ENCODE assay signal across 13 mouse cellular contexts in genomic region chr7:80837736-80838135, GRCm38 (mm10). TPM values are rescaled to one million over a fixed set of nuclear protein-coding genes. Genes with fewer than 3 reads are reported as not detected.
DNase-seq lines count a peak whose midpoint lies in the region; ATAC-seq and TF ChIP-seq lines count a peak whose summit lies in the region.
"Had no signal": no experiment of that assay in that cellular context is flagged by ENCODE, and none has a peak within 500 bp of the region (broad histone marks: within the 10 kb centered on the region; RNA-seq: fewer than 3 reads in every experiment).

No protein-coding gene starts in this region.

- CTCF ChIA-PET in Patski (lab: Charles Lee) = interaction anchor here (1.5 kb wide), 1 partner anchor 107 kb away, joined by 6 read pairs; no protein-coding TSS in a partner anchor

- no peaks in the 10 kb centered on the region for H3K27me3 ChIP-seq in lung, embryonic 14.5 days (ENCODE audit: insufficient read depth, low read length)
- no peaks in the 10 kb centered on the region for H3K27me3 ChIP-seq in Patski
- H3K27me3 ChIP-seq: embryonic facial prominence, embryonic 12.5 days had no signal

- no peak overlapping the region for H3K9ac ChIP-seq in lung, embryonic 14.5 days
- H3K9ac ChIP-seq: embryonic facial prominence, embryonic 12.5 days had no signal

- no peak for TF ChIP-seq POLR2A in lung, adult 2 months (IDR thresholded peaks at IDR 0.05; ENCODE audit: borderline replicate concordance, extremely low read depth, low read depth, low read length)
- TF ChIP-seq POLR2A in embryonic fibroblast, embryonic 13.5 days (IDR thresholded peaks at IDR 0.05; ENCODE audit: low read depth, low read length) = no peak

- TF ChIP-seq CTCF in lung, embryonic 14.5 days (IDR thresholded peaks at IDR 0.05; ENCODE audit: low read depth) = no peak
- TF ChIP-seq CTCF in lung, adult 2 months (IDR thresholded peaks at IDR 0.05; ENCODE audit: insufficient read depth, low read length) = no peak
- no peak for TF ChIP-seq CTCF in Patski (IDR thresholded peaks at IDR 0.05)
- no peak for TF ChIP-seq CTCF in embryonic fibroblast, embryonic 13.5 days (IDR thresholded peaks at IDR 0.05; ENCODE audit: borderline replicate concordance, insufficient read depth, low read length)

- in situ Hi-C loops in Patski (cut with MboI; ENCODE audit: low pct_unique_long_range_greater_than_20kb) = loop anchor here (25.0 kb wide), 1 partner anchor 450 kb away; the partner anchor contains the start of gene Fes

- peaks cover 3% of the 10 kb centered on the region; the same call in 1 of the 2 replicates for H3K4me1 ChIP-seq in lung, embryonic 14.5 days (ENCODE audit: insufficient read depth)
- peaks cover 2% of the 10 kb centered on the region; the same call in 1 of the 2 replicates for H3K4me1 ChIP-seq in lung, adult 2 months (ENCODE audit: control insufficient read depth, insufficient read depth, low read length)
- H3K4me1 ChIP-seq in embryonic fibroblast, embryonic 13.5 days (ENCODE audit: control insufficient read depth, insufficient read depth, low read length) = peaks cover 31% of the 10 kb centered on the region

- no peak for ATAC-seq in lung, embryonic 14.5 days (ENCODE audit: insufficient read depth)
- peak; percentile 60 for ATAC-seq in Patski
- no peak for ATAC-seq in erythroblast, adult 5-6 weeks (replicated peaks; ENCODE audit: low FRiP score, poor library complexity, severe bottlenecking)
- ATAC-seq: inflammation-experienced regulatory T-cells, adult 6 months had no signal

- H3K4me3 ChIP-seq in lung, embryonic 14.5 days (ENCODE audit: low read depth, low read length) = no peak overlapping the region
- H3K4me3 ChIP-seq in lung, adult 2 months (replicated peaks; ENCODE audit: extremely low read depth, low read depth, low read length) = no peak overlapping the region
- H3K4me3 ChIP-seq in embryonic fibroblast, embryonic 13.5 days (ENCODE audit: insufficient read depth, low read length) = no peak overlapping the region
- H3K4me3 ChIP-seq: embryonic facial prominence, embryonic 12.5 days had no signal

- H3K9me3 ChIP-seq in lung, embryonic 14.5 days (ENCODE audit: low read depth, low read length) = no peaks in the 10 kb centered on the region
- H3K9me3 ChIP-seq: embryonic facial prominence, embryonic 12.5 days; G1E had no signal

- no peaks in the 10 kb centered on the region for H3K36me3 ChIP-seq in lung, embryonic 14.5 days (ENCODE audit: insufficient read depth)
- H3K36me3 ChIP-seq: embryonic facial prominence, embryonic 12.5 days; G1E had no signal

- WGBS in lung, embryonic 14.5 days = 39% methylated on average over 9 of the region's 9 CpGs
- WGBS in lung, adult 2 months = 48% methylated on average over 9 of the region's 9 CpGs

- no peak overlapping the region for H3K27ac ChIP-seq in lung, embryonic 14.5 days (ENCODE audit: low read depth)
- peak overlapping the region; percentile 83 for H3K27ac ChIP-seq in embryonic fibroblast, embryonic 13.5 days (ENCODE audit: insufficient read depth, low read length)
- H3K27ac ChIP-seq: embryonic facial prominence, embryonic 12.5 days; stomach, postnatal 0 days had no signal

- POLR2A ChIA-PET in Patski (lab: Charles Lee) = interaction anchor here (0.9 to 1.1 kb wide), 2 partner anchors 9 to 35 kb away, joined by 4 to 5 read pairs; no protein-coding TSS in a partner anchor

- peak; percentile 35 for DNase-seq in lung, embryonic 14.5 days
- DNase-seq in lung, adult 2 months = no peak
- DNase-seq in Patski (ENCODE audit: low read depth, low spot score) = peak; percentile 58
- peak; percentile 28 for DNase-seq in skeletal muscle tissue, adult 2 months (ENCODE audit: low read depth, low spot score)
- no peak for DNase-seq in right cerebral cortex, postnatal 25 days
- DNase-seq: cerebellum, adult 9-10 months; right cerebral cortex, postnatal 4 days had no signal

- no peak overlapping the region for H3K4me2 ChIP-seq in lung, embryonic 14.5 days
- H3K4me2 ChIP-seq: embryonic facial prominence, embryonic 12.5 days had no signal

RNA-seq across cellular contexts. Expression of gene Iqgap1, which starts 12.0 kb away (rescaled TPM):
- 92.3 and 95.2 TPM in 2 replicates for polyA plus RNA-seq in lung, embryonic 14.5 days (2014; fragmentation: Nextera tagmentation; extraction: Ambion mirVana)
- 118 and 135 TPM in 2 replicates for polyA plus RNA-seq in lung, adult 2 months (2012; rRNA removed)
- 103 TPM for polyA plus RNA-seq in Patski (2021)
- polyA plus RNA-seq in embryonic fibroblast, embryonic 13.5 days (2011; ENCODE audit: insufficient read length, low read depth, missing spikeins) = 206 and 311 TPM in 2 replicates
- 41.8 and 71.3 TPM in 2 replicates for total RNA-seq in erythroblast, adult 5-6 weeks (2015; ENCODE audit: low replicate concordance)
- 33.5 and 38.6 TPM in 2 replicates for total RNA-seq in erythroblast, adult 5-6 weeks (2017; ENCODE audit: low replicate concordance)

RNA-seq across cellular contexts. Expression of gene Zscan2, which starts 23.0 kb away (rescaled TPM):
- 2.2 and 3.2 TPM in 2 replicates for polyA plus RNA-seq in lung, embryonic 14.5 days (2014; fragmentation: Nextera tagmentation; extraction: Ambion mirVana)
- 5.5 and 6.2 TPM in 2 replicates for polyA plus RNA-seq in lung, adult 2 months (2012; rRNA removed)
- polyA plus RNA-seq in Patski (2021) = 20.3 TPM
- 2.7 and 5.1 TPM in 2 replicates for polyA plus RNA-seq in embryonic fibroblast, embryonic 13.5 days (2011; ENCODE audit: insufficient read length, low read depth, missing spikeins)
- total RNA-seq in erythroblast, adult 5-6 weeks (2015; ENCODE audit: low replicate concordance) = 0.58 and 0.63 TPM in 2 replicates
- total RNA-seq in erythroblast, adult 5-6 weeks (2017; ENCODE audit: low replicate concordance) = 2.7 TPM in 1 of 2 replicates, not detected in the other

Comparison
In these comparisons a context has a peak if more than half of its experiments do, and no peak if none do; other contexts are left out.
1. DNase-seq: peak in lung, embryonic 14.5 days (single experiment), Patski (single experiment) and skeletal muscle tissue, adult 2 months (single experiment); none in lung, adult 2 months (single experiment) and right cerebral cortex, postnatal 25 days (single experiment).